Mouse (Mus musculus): ENCODE measurements around the gene Rrh. TPM values are rescaled to one million over a fixed set of nuclear protein-coding genes. Genes with fewer than 3 reads are reported as not detected.
"Not testable (repeated sequence)": the region's sequence is repeated elsewhere in the genome, so short reads cannot be mapped to it uniquely, and the experiment has no call there.

Rrh gene
- polyA plus RNA-seq, 1 experiment from 2014 or later = 0.17 TPM

- Histone ChIP-seq H3K4me2 (replicated peaks) (no peak overlapping the region), H3K27me3 (no peaks in the 10 kb centered on the region), H3K4me1 (no peaks in the 10 kb centered on the region), H3K4me3 (no peak overlapping the region), H3K9ac (no peak overlapping the region), H3K36me3 (no peaks in the 10 kb centered on the region), H3K27ac (no peak overlapping the region), H3K9me3 (no peaks in the 10 kb centered on the region)
- no peak for ATAC-seq (ENCODE audit: low FRiP score, low read depth)
- 84% methylated on average over 6 of the region's 6 CpGs for WGBS
Observed at GRCm38 (mm10) chr3:129771210-129771609, 51.2 kb downstream of the Rrh start.

- Histone ChIP-seq H3K9ac (no peak overlapping the region), H3K4me2 (replicated peaks) (no peak overlapping the region), H3K36me3 (no peaks in the 10 kb centered on the region), H3K9me3 (peaks cover 4% of the 10 kb centered on the region; the same call in 1 of the 2 replicates), H3K4me1 (no peaks in the 10 kb centered on the region), H3K27ac (no peak overlapping the region), H3K4me3 (no peak overlapping the region), H3K27me3 (no peaks in the 10 kb centered on the region)
- WGBS = 82% methylated on average over 10 of the region's 10 CpGs
- ATAC-seq (ENCODE audit: low FRiP score, low read depth) = no peak
Observed at GRCm38 (mm10) chr3:129766971-129767794, 55.2 kb downstream of the Rrh start.

- peaks cover 4% of the 10 kb centered on the region; the same call in 1 of the 2 replicates for H3K9me3 ChIP-seq
- no peak overlapping the region for H3K4me3 ChIP-seq
- H3K4me2 ChIP-seq (replicated peaks) = no peak overlapping the region
- H3K4me1 ChIP-seq = no peaks in the 10 kb centered on the region
- no peak overlapping the region for H3K9ac ChIP-seq
- H3K27ac ChIP-seq = no peak overlapping the region
- no peaks in the 10 kb centered on the region for H3K36me3 ChIP-seq
- no peak for ATAC-seq (ENCODE audit: low FRiP score, low read depth)
- WGBS = 80% methylated on average over 4 of the region's 4 CpGs
- H3K27me3 ChIP-seq = no peaks in the 10 kb centered on the region
Observed at GRCm38 (mm10) chr3:129766106-129766505, 56.3 kb downstream of the Rrh start.

GRCm38 (mm10) chr3:129757599-129757998 is 64.8 kb downstream of the Rrh start:
- not testable (repeated sequence) for H3K9me3 ChIP-seq; H3K4me2 ChIP-seq (replicated peaks)
- WGBS = 95% methylated on average over 1 of the region's 1 CpGs

GRCm38 (mm10) chr3:129754650-129755604 is 67.5 kb downstream of the Rrh start, which contains the start of gene Egf:
Egf (minus strand) TSS chr3:129755316.
- ATAC-seq (ENCODE audit: low FRiP score, low read depth) = no peak
- Histone ChIP-seq H3K27ac (no peak within 1 kb of the TSS), H3K9ac (peak within 1 kb of the TSS; percentile 48; the same call in 1 of the 2 replicates), H3K4me1 (peaks cover 10% of the 10 kb centered on the region), H3K4me2 (replicated peaks) (peak within 1 kb of the TSS; percentile 57), H3K36me3 (no peaks in the 10 kb centered on the region), H3K9me3 (0 out of 2 replicates have a peak, but pooled peaks cover 3% of the 10 kb centered on the region), H3K4me3 (peak within 1 kb of the TSS; percentile 24), H3K27me3 (peaks cover 29% of the 10 kb centered on the region)
- 8% methylated on average over 20 of the region's 20 CpGs for WGBS

More at GRCm38 (mm10) chr3:129757599-129757998, 64.8 kb downstream of the Rrh start:
- H3K4me1 ChIP-seq = peaks cover 10% of the 10 kb centered on the region
- H3K27me3 ChIP-seq = peaks cover 29% of the 10 kb centered on the region
- not testable (repeated sequence) for H3K27ac ChIP-seq; H3K4me3 ChIP-seq; ATAC-seq (ENCODE audit: low FRiP score, low read depth); H3K9ac ChIP-seq; H3K36me3 ChIP-seq

Other genes starting within 250 kb of the Rrh start
- 1.8 and 2.1 TPM in 2 replicates for gene Egf, start 67.3 kb downstream of the Rrh start, polyA plus RNA-seq (2015; fragmentation: Nextera tagmentation; extraction: Ambion mirVana)
- gene Lrit3, start 18.6 kb downstream of the Rrh start, polyA plus RNA-seq (2015; fragmentation: Nextera tagmentation; extraction: Ambion mirVana) = not detected in 2 replicates
- 69.1 and 72.5 TPM in 2 replicates for gene Gar1, start 8.8 kb upstream of the Rrh start, polyA plus RNA-seq (2015; fragmentation: Nextera tagmentation; extraction: Ambion mirVana)
- gene Cfi, start 13.3 kb upstream of the Rrh start, polyA plus RNA-seq (2015; fragmentation: Nextera tagmentation; extraction: Ambion mirVana) = 0.31 and 0.47 TPM in 2 replicates
- 21.3 and 22.0 TPM in 2 replicates for gene Pla2g12a, start 56.0 kb upstream of the Rrh start, polyA plus RNA-seq (2015; fragmentation: Nextera tagmentation; extraction: Ambion mirVana)
- 90.6 and 91.5 TPM in 2 replicates for gene Casp6, start 78.8 kb upstream of the Rrh start, polyA plus RNA-seq (2015; fragmentation: Nextera tagmentation; extraction: Ambion mirVana)
- gene Mcub, start 147.6 kb upstream of the Rrh start, polyA plus RNA-seq (2015; fragmentation: Nextera tagmentation; extraction: Ambion mirVana) = 6.9 and 8.3 TPM in 2 replicates
- 33.1 and 34.7 TPM in 2 replicates for gene Sec24b, start 239.0 kb upstream of the Rrh start, polyA plus RNA-seq (2015; fragmentation: Nextera tagmentation; extraction: Ambion mirVana)

Data from limb, embryonic 13.5 days (tissue).